Mouse (Mus musculus) left cerebral cortex, adult 11 months (tissue): ENCODE data around the gene Olfr699.
"Not testable (repeated sequence)": the region's sequence is repeated elsewhere in the genome, so short reads cannot be mapped to it uniquely, and the experiment has no call there.

Source experiments
- DNase-seq: peaks from one replicate; pipeline ENCODE4 v3.0.0; 2022; ENCODE audit warnings: low spot score

Gene Olfr699

GRCm38 (mm10) chr7:106793098-106793497 lies at the start of gene Olfr699:
Olfr699 (minus strand) TSS chr7:106793198.
- DNase-seq: no peak

DNA sequence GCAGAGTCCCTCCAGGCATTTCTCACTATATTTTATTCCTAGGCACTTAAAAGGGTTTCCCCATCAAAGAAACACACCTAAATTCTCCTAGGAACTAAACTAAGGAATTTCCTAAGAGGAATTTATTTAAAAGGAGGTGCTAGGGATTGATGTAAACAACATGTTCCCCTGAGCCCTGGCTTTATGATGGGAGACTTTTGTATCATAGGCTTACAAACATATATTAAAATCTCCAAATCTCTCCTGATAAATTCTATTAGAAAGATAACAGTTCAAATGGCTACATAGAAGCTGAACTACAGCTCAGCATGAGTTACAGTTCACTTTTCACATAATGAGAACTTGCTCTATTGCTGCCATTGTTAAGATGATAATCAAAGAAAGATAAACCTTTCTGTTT lies 40.8 kb upstream of the Olfr699 start, which contains the start of gene Olfr702:
TSS of gene Olfr702 (minus strand) at position 101 of the 400 bp plus-strand sequence.
- DNase-seq: no peak

DNA sequence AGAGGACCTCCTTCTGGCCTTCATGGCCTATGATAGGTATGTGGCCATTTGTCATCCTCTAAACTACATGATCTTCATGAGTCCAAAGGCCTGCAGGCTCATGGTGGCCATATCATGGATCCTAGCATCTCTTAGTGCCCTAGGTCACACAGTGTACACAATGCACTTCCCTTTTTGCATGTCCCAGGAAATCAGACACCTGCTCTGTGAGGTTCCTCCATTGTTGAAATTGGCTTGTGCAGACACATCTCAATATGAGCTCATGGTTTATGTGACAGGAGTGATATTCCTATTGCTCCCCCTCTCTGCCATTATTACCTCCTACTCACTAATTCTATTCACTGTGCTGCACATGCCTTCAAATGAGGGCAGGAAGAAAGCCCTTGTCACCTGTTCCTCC lies 25.4 kb upstream of the Olfr699 start:
- no peak for DNase-seq

- DNase-seq: no peak
These were observed 22.8 kb upstream of the Olfr699 start for GRCm38 (mm10) chr7:106815775-106816174.

- DNase-seq: no peak
These were observed 20.8 kb upstream of the Olfr699 start, which contains the start of gene Olfr701 for GRCm38 (mm10) chr7:106813829-106814228. Olfr701 (plus strand) TSS chr7:106814129.

GRCm38 (mm10) chr7:106808734-106809133 lies 15.7 kb upstream of the Olfr699 start, which contains the start of gene Olfr700:
Olfr700 (minus strand) TSS chr7:106808834.
- no peak for DNase-seq

- no peak for DNase-seq
These were observed 4.7 kb downstream of the Olfr699 start for GRCm38 (mm10) chr7:106788330-106788729.

DNA sequence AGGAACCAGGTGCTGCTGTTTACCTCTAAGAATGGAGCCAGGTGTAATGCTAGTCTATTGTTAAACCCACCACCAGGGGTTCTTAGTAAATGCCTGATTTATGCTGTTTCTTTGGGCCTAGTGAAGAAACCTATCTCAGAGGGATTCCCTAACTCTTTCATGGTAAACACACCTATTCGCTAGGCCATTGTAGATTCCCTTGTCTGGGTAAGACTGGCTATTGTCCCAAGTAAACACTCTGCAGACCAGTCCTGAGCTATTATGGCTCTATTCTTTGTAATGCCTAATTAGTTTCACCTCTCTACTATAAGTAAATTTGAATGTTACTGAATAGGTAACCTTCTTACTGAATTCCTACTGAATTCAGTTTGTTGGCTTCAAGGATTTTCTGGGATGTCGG lies 32.0 kb downstream of the Olfr699 start:
- not testable (repeated sequence) for DNase-seq

DNA sequence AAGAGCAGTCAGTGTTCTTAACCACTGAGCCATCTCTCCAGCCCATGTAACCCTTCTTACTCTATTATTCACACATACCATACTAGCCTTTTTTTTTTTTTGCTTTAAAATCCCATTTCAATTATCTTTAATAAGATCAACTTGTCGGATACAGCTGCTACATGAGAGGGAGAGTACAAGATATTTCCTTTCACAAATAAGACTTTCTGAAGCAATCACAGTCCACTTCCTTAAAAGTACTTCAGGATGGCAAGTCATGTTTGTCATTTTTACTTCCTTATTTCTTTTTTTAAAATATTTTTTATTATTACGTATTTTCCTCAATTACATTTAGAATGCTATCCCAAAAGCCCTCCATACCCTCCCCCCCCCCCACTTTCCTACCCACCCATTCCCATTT lies 34.2 kb downstream of the Olfr699 start:
- DNase-seq: no peak

DNA sequence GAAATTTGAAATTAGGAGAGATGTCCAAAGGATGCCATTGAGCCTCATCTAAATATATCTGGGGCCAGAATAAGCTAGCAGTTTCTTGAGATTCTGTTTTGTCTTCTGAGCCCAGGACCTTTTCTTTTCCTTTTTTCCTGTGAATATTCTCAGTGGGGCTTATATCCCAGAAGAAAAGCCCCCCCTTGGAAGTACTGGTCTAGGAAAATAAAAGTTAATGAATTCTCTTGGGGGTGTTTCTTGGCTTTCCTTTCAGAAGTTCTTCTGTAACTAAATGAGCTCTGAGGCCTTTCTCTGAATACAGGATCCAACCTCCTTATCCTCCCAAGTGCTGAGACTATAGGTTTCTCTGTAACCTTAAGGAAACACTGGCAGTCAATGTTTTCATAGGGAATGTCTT lies 37.7 kb downstream of the Olfr699 start, which contains the start of gene Olfr698:
TSS of gene Olfr698 (minus strand) at position 101 of the 400 bp plus-strand sequence.
- DNase-seq: no peak

- no peak for DNase-seq
These were observed 47.2 kb downstream of the Olfr699 start for GRCm38 (mm10) chr7:106745811-106746210.

- DNase-seq: no peak
These were observed 50.7 kb downstream of the Olfr699 start, which contains the start of gene Olfr697 for GRCm38 (mm10) chr7:106742343-106742742. Olfr697 (minus strand) TSS chr7:106742443.
